Mouse (Mus musculus): Measurements from ENCODE around the gene Kcnc4.

DNA sequence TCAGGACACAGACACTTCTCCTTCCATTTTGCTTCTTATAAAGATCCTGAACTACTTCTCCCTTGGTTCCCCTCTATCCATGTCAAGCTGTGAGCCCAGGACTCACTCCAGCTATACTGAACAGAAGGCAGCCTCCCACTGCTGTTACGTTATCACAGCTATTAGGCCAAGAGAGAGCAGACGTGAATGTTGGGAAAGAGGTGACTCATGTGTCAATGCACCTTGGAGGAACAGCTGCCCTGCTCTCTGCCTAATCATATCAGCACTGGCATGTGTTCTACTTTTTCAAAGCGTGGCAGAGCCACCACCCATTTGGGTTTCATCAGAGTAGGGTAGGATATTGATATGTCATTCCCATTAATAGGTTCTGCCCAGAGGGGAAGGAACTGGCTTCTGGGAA is 12.5 kb downstream of the Kcnc4 start:
- TF ChIP-seq CTCF (IDR thresholded peaks at IDR 0.05; ENCODE audit: low read depth): no peak
- TF ChIP-seq EP300 (IDR thresholded peaks at IDR 0.05; ENCODE audit: low read depth): no peak

All from heart, postnatal 0 days (tissue).